Mouse (Mus musculus) kidney, embryonic 16.5 days (tissue): ENCODE results near the gene Pptc7. TPM values are rescaled to one million over a fixed set of nuclear protein-coding genes. Genes with fewer than 3 reads are reported as not detected.

Source experiments
- ATAC-seq: fragments of 200-750 bp; cut with Nextera tagmentation; 2 replicates; pipeline ENCODE4 v1.8.0; 2017; ENCODE audit warnings: moderate TSS enrichment; ENCODE audit not compliant: low FRiP score, low TSS enrichment
- H3K27ac ChIP-seq: fragments of 300-500 bp; sonication (generic); 2 replicates; pipeline ENCODE4 v1.5.1; 2014; ENCODE audit warnings: low read length
- H3K27me3 ChIP-seq: fragments of 300-500 bp; sonication (generic); 2 replicates; pipeline ENCODE4 v1.6.1; 2014; ENCODE audit warnings: low read length, control low read depth, mixed read lengths; ENCODE audit not compliant: insufficient read depth
- H3K36me3 ChIP-seq: fragments of 300-500 bp; sonication (generic); 2 replicates; pipeline ENCODE4 v1.6.1; 2014; ENCODE audit warnings: low read length, control low read depth, mixed read lengths; ENCODE audit not compliant: insufficient read depth
- H3K4me1 ChIP-seq: fragments of 300-500 bp; sonication (generic); 2 replicates; pipeline ENCODE4 v1.6.1; 2014; ENCODE audit warnings: low read length, control low read depth, mixed read lengths; ENCODE audit not compliant: insufficient read depth
- H3K4me2 ChIP-seq: fragments of 300-500 bp; sonication (generic); replicated peaks from 2 replicates; pipeline ENCODE4 v1.6.1; 2014; ENCODE audit warnings: low read depth, low read length
- H3K4me3 ChIP-seq: fragments of 300-500 bp; sonication (generic); 2 replicates; pipeline ENCODE4 v1.5.1; 2014; ENCODE audit warnings: mild to moderate bottlenecking, low read length
- H3K9ac ChIP-seq: fragments of 300-500 bp; sonication (generic); replicated peaks from 2 replicates; pipeline ENCODE4 v1.6.1; 2014; ENCODE audit warnings: low read length
- H3K9me3 ChIP-seq: fragments of 300-500 bp; sonication (generic); 2 replicates; pipeline ENCODE4 v1.6.1; 2016; ENCODE audit warnings: low read length, control low read depth
- WGBS: fragments of 180-500 bp; shearing (Covaris S2); extraction: QIAGEN DNeasy Blood & Tissue Kit; methylation state at CpG from one replicate; pipeline ENCODE4 v1.1.7; 2014; 5-methylcytosine and 5-hydroxymethylcytosine counted together
- polyA plus RNA-seq: library from polyadenylated mRNA; unstranded; fragments of >200 nt; fragmentation: Nextera tagmentation; extraction: Ambion mirVana; gene quantifications from 2 replicates; pipeline ENCODE4 v1.2.1, GENCODE M21; 2015

Gene Pptc7
- polyA plus RNA-seq, 1 experiment from 2014 or later = 8.6 TPM

DNA sequence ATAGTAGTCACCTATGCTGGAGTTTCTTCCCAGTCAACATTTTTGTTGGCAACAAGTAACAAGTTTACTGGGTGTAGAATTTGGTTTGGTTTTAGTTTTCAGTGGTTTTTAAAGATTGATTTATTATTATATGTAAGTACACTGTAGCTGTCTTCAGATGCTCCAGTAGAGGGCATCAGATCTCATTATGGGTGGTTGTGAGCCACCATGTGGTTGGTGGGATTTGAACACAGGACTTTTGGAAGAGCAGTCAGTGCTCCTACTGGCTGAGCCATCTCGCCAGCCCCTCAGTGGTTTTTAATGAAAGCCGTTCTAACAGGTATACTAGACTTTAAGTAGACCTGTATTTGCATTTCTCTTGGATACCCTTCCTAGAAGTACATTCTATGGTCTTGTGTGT lies 18.2 kb upstream of the Pptc7 start:
- 98% methylated on average over 2 of the region's 2 CpGs for WGBS
- Histone ChIP-seq H3K4me1 (peaks cover 15% of the 10 kb centered on the region), H3K9ac (no peak overlapping the region), H3K27me3 (no peaks in the 10 kb centered on the region), H3K27ac (no peak overlapping the region), H3K4me2 (no peak overlapping the region), H3K36me3 (no peaks in the 10 kb centered on the region), H3K4me3 (no peak overlapping the region), H3K9me3 (no peaks in the 10 kb centered on the region)
- no peak for ATAC-seq

DNA sequence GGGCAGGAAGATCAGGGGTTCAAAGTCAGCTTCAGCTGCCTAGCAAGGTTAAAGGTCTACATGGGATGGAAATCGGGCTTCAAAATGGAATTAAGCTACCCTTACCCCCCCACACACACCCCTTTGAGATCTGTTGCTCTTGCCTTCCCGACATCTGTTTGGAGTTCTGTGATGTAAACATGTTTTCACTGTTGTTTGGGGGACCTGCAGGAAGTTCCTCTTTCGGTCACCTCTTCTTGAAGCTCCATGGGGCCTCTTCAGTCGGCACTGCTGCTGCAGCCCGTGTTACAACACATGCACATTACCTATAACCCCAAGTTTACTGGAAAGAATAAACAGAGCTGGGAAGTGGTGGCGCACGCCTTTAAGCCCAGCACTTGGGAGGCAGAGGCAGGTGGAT lies 17.0 kb upstream of the Pptc7 start:
- Histone ChIP-seq H3K36me3 (no peaks in the 10 kb centered on the region), H3K27ac (no peak overlapping the region), H3K27me3 (no peaks in the 10 kb centered on the region), H3K9me3 (no peaks in the 10 kb centered on the region), H3K4me2 (no peak overlapping the region), H3K4me1 (peaks cover 15% of the 10 kb centered on the region), H3K4me3 (no peak overlapping the region), H3K9ac (no peak overlapping the region)
- WGBS = 79% methylated on average over 7 of the region's 7 CpGs
- ATAC-seq = no peak

DNA sequence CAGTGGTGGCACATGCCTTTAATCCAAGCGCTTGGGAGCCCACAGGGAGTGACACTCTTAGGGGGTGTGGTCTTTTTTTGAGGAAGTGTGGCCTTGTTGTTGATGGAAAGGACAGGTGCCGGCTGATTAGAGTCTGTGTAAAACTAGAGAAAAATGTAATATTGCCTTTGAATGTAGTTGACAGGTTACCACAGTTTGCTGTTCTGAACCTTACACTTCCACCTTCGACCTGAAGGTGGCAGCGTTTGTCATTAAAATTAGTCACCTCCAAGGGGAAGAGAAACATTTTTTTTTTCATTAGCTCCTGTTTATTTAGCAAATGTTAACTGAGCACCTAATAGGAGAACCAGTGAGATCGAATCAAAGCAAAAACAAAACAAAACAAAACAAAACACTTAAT lies 16.3 kb upstream of the Pptc7 start:
- WGBS = 28% methylated on average over 5 of the region's 5 CpGs
- ATAC-seq = no peak
- Histone ChIP-seq H3K27ac (no peak overlapping the region), H3K9ac (no peak overlapping the region), H3K4me2 (no peak overlapping the region), H3K27me3 (no peaks in the 10 kb centered on the region), H3K9me3 (no peaks in the 10 kb centered on the region), H3K36me3 (no peaks in the 10 kb centered on the region), H3K4me1 (peaks cover 14% of the 10 kb centered on the region), H3K4me3 (no peak overlapping the region)

DNA sequence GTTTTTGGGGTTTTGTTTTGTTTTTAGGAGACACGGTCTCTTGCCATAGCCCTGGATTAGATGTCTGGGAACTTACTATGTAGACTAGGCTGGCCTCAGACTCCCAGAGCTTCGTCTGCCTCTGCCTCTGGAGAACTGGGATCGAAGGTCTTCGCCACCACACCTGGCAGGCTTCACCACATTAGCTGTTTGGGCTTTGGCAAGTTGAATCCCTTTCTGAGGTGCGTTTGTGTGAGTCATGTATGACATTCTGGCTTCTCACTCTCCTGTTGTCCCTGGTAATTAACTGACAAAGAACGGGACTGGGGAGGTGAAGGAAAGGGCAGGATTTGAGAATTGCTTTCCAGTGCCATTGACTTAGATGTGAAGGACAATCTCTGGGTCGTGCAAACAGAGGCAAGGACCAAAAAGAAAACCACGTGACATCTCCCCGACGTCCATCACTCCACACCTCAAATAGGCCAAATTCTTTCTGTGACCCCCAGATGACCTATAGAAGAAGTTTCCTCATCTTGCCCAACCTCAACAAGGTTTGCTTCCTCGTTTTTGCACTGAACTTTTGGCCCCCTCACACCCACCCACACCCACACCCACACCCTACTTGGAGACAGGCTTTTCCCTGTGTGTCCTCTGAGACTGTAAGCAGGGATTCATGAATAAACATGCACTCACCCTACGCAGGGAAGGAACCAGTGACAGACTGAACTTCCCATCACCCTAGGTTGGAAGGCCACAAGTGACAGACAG lies 15.1 kb upstream of the Pptc7 start:
- Histone ChIP-seq H3K4me2 (no peak overlapping the region), H3K27ac (no peak overlapping the region), H3K36me3 (no peaks in the 10 kb centered on the region), H3K4me1 (peaks cover 4% of the 10 kb centered on the region; the same call in 1 of the 2 replicates), H3K9me3 (no peaks in the 10 kb centered on the region), H3K27me3 (no peaks in the 10 kb centered on the region), H3K4me3 (no peak overlapping the region), H3K9ac (no peak overlapping the region)
- no peak for ATAC-seq
- WGBS = 61% methylated on average over 12 of the region's 12 CpGs

DNA sequence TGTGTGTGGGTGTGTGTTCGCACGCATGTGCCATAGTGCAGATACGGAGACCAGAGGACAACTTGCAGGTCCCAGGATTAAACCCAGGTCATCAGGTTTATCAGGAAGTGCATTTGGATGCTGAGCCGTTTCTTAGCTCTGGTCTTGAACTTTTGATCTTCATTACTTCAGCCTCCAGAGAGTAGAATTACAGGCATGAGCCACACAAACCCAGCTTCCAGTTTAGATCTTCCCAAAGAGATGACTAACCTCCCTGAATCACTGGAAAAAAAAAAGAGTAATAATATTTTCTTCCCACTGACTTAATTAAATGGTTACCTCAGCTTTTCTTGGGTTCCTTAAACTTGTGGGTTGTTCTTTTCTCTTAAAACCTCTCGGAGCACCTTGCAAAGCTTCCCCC lies 11.3 kb upstream of the Pptc7 start:
- Histone ChIP-seq H3K27me3 (no peaks in the 10 kb centered on the region), H3K9ac (no peak overlapping the region), H3K4me3 (no peak overlapping the region), H3K27ac (no peak overlapping the region), H3K9me3 (no peaks in the 10 kb centered on the region), H3K4me2 (no peak overlapping the region), H3K36me3 (no peaks in the 10 kb centered on the region), H3K4me1 (no peaks in the 10 kb centered on the region; the same call in 1 of the 2 replicates)
- ATAC-seq = no peak
- 80% methylated on average over 5 of the region's 5 CpGs for WGBS

DNA sequence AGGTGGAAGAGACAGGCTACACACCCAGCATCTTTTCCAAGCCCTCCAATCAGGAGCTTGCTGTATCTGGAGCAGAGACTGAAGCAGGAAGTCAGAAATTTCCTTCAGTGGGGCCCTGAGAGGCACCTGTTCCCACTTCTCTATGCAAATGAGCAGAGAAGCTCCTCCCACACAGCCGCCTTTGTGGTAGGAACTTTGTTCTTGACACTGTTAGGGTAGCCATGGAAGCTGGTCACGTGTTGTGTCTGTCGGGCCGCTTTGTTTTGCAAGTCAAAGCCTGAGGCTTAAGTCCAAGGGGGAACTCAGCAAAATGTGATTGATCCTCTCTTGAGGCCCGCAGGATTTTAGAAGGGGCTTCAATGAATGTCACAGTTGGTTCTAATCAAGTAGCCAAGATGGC lies 9.4 kb upstream of the Pptc7 start:
- no peak overlapping the region for H3K4me3 ChIP-seq
- H3K36me3 ChIP-seq = no peaks in the 10 kb centered on the region
- 41% methylated on average over 5 of the region's 5 CpGs for WGBS
- H3K4me2 ChIP-seq = no peak overlapping the region
- no peak overlapping the region for H3K9ac ChIP-seq
- no peak for ATAC-seq
- H3K9me3 ChIP-seq = no peaks in the 10 kb centered on the region; the same call in 1 of the 2 replicates
- no peak overlapping the region for H3K27ac ChIP-seq
- H3K4me1 ChIP-seq = no peaks in the 10 kb centered on the region; the same call in 1 of the 2 replicates
- H3K27me3 ChIP-seq = no peaks in the 10 kb centered on the region

DNA sequence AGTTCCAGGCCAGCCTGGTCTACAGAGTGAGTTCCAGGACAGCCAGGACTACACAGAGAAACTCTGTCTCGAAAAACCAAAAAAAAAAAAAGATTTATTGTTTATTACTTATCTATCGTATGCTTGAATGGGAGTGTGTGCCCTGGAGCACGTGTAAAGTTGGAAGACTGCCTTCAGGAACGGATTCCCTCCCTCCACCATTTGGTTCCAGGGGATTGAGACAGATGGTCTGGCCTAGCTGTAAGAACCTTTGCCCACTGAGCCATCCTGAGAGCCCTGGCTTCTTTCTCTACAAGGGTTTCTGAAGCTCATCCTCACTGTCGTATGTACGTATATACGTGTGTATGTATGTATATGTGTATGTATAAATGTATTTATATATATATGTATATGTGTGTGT lies 5.2 kb upstream of the Pptc7 start:
- ATAC-seq = no peak
- Histone ChIP-seq H3K9ac (no peak overlapping the region), H3K4me2 (no peak overlapping the region), H3K9me3 (no peaks in the 10 kb centered on the region; the same call in 1 of the 2 replicates), H3K4me3 (no peak overlapping the region), H3K27me3 (no peaks in the 10 kb centered on the region), H3K36me3 (no peaks in the 10 kb centered on the region), H3K4me1 (peaks cover 21% of the 10 kb centered on the region), H3K27ac (no peak overlapping the region)
- whole genome bisulfite sequencing = 68% methylated on average over 7 of the region's 7 CpGs

DNA sequence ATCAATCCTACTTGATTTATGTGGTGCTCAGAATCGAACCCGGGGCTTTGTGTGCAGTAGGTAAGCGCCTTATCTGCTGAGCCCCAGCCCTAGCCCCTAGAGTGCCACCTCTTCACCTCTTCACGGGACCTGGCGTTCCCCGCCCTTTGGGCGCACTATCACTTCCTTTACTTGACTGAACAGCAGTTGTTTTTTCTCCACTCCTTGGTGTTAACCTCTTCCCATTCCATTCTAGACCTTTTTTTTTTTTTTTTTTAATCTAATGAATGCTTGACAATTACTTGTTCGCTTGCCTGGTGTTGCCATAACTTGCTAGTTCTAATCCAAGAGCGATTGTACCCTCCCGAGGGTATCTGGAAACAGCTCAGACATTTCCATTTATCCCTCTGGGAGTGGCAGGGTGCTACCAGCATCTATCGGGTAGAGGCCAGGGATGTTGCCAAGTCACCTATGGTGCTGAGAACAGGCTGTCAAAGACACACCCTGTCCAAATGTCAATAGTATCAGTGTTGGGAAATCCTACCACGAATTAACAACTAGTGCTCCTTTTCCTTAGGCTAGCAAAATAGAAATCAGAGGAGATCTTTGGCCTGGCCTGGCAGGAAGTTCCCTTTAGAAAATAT lies 4.3 kb upstream of the Pptc7 start:
- H3K4me3 ChIP-seq = no peak overlapping the region
- H3K4me1 ChIP-seq = peaks cover 22% of the 10 kb centered on the region
- no peak for ATAC-seq
- H3K9me3 ChIP-seq = no peaks in the 10 kb centered on the region; the same call in 1 of the 2 replicates
- 72% methylated on average over 12 of the region's 12 CpGs for WGBS
- 0 out of 2 replicates have a peak overlapping the region, but pooled peaks have one; percentile 23 for H3K27ac ChIP-seq
- H3K4me2 ChIP-seq = no peak overlapping the region; the same call in 1 of the 2 replicates
- H3K27me3 ChIP-seq = no peaks in the 10 kb centered on the region
- no peak overlapping the region for H3K9ac ChIP-seq
- no peaks in the 10 kb centered on the region for H3K36me3 ChIP-seq

DNA sequence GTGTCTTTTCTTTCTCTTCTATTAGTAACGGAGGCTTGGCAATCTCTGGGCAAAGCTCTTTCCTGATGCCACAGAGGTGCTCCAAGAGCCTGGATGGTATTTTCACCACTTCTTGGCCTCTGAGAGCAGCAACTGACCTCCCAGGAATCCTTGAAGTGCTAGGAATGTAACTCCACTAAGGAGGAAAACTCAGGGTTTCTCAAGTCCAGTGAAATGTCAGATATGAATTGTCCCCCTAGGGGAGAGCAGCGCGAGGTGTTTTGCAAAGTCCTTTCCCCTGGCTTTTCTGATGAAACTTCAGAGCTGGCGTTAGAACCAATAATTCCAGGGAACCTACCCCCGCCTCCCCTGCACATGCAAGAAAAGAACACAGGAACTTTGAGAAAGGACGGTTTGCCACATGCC lies 3.7 kb upstream of the Pptc7 start:
- Histone ChIP-seq H3K9me3 (no peaks in the 10 kb centered on the region; the same call in 1 of the 2 replicates), H3K4me3 (peak overlapping the region; percentile 9), H3K27me3 (no peaks in the 10 kb centered on the region), H3K4me1 (peaks cover 25% of the 10 kb centered on the region), H3K4me2 (peak overlapping the region; percentile 41), H3K36me3 (no peaks in the 10 kb centered on the region), H3K9ac (peak overlapping the region; percentile 46; the same call in 1 of the 2 replicates), H3K27ac (peak overlapping the region; percentile 23; the same call in 1 of the 2 replicates)
- WGBS = 36% methylated on average over 6 of the region's 6 CpGs
- ATAC-seq = no peak
